Mouse (Mus musculus): ENCODE data around the gene Ssr2. TPM values are rescaled to one million over a fixed set of nuclear protein-coding genes. Genes with fewer than 3 reads are reported as not detected.

The Ssr2 gene
- polyA plus RNA-seq, 1 experiment from 2014 or later = 301 TPM

GRCm38 (mm10) chr3:88566116-88566515, 9.6 kb upstream of the Ssr2 start:
- H3K36me3 ChIP-seq (ENCODE audit: control insufficient read depth, insufficient read depth, low read length) = peaks cover 77% of the 10 kb centered on the region
- 95% methylated on average over 3 of the region's 3 CpGs for WGBS
- H3K9me3 ChIP-seq (ENCODE audit: control insufficient read depth, low read depth, low read length) = no peaks in the 10 kb centered on the region
- no peak for ATAC-seq (ENCODE audit: insufficient number of reproducible peaks, insufficient read depth, low FRiP score, low read depth)
- no peaks in the 10 kb centered on the region for H3K27me3 ChIP-seq (ENCODE audit: control insufficient read depth, insufficient read depth, low read length)
- H3K4me2 ChIP-seq (replicated peaks; ENCODE audit: low read depth, low read length) = no peak overlapping the region
- H3K9ac ChIP-seq (replicated peaks; ENCODE audit: low read depth, low read length) = no peak overlapping the region
- H3K27ac ChIP-seq (ENCODE audit: low read length) = no peak overlapping the region
- no peaks in the 10 kb centered on the region for H3K4me1 ChIP-seq (ENCODE audit: control insufficient read depth, insufficient read depth, low read length)
- H3K4me3 ChIP-seq (ENCODE audit: low read depth, low read length) = no peak overlapping the region

GRCm38 (mm10) chr3:88566536-88567061, 9.1 kb upstream of the Ssr2 start:
- 77% methylated on average over 4 of the region's 4 CpGs for whole genome bisulfite sequencing
- H3K9ac ChIP-seq (replicated peaks; ENCODE audit: low read depth, low read length) = no peak overlapping the region
- no peaks in the 10 kb centered on the region for H3K9me3 ChIP-seq (ENCODE audit: control insufficient read depth, low read depth, low read length)

GRCm38 (mm10) chr3:88567892-88568291, 7.8 kb upstream of the Ssr2 start:
- H3K27ac ChIP-seq (ENCODE audit: low read length) = no peak overlapping the region
- H3K4me1 ChIP-seq (ENCODE audit: control insufficient read depth, insufficient read depth, low read length) = no peaks in the 10 kb centered on the region
- ATAC-seq (ENCODE audit: insufficient number of reproducible peaks, insufficient read depth, low FRiP score, low read depth) = no peak
- H3K27me3 ChIP-seq (ENCODE audit: control insufficient read depth, insufficient read depth, low read length) = no peaks in the 10 kb centered on the region
- no peaks in the 10 kb centered on the region for H3K9me3 ChIP-seq (ENCODE audit: control insufficient read depth, low read depth, low read length)
- H3K36me3 ChIP-seq (ENCODE audit: control insufficient read depth, insufficient read depth, low read length) = peaks cover 62% of the 10 kb centered on the region
- H3K4me3 ChIP-seq (ENCODE audit: low read depth, low read length) = no peak overlapping the region
- 90% methylated on average over 6 of the region's 6 CpGs for WGBS
- H3K4me2 ChIP-seq (replicated peaks; ENCODE audit: low read depth, low read length) = no peak overlapping the region
- H3K9ac ChIP-seq (replicated peaks; ENCODE audit: low read depth, low read length) = no peak overlapping the region

More at GRCm38 (mm10) chr3:88566536-88567061, 9.1 kb upstream of the Ssr2 start:
- Histone ChIP-seq H3K27ac (ENCODE audit: low read length) (no peak overlapping the region), H3K27me3 (ENCODE audit: control insufficient read depth, insufficient read depth, low read length) (no peaks in the 10 kb centered on the region), H3K4me2 (replicated peaks; ENCODE audit: low read depth, low read length) (no peak overlapping the region), H3K4me1 (ENCODE audit: control insufficient read depth, insufficient read depth, low read length) (no peaks in the 10 kb centered on the region), H3K36me3 (ENCODE audit: control insufficient read depth, insufficient read depth, low read length) (peaks cover 74% of the 10 kb centered on the region), H3K4me3 (ENCODE audit: low read depth, low read length) (no peak overlapping the region)
- no peak for ATAC-seq (ENCODE audit: insufficient number of reproducible peaks, insufficient read depth, low FRiP score, low read depth)

GRCm38 (mm10) chr3:88568615-88569014, 7.1 kb upstream of the Ssr2 start:
- no peak for ATAC-seq (ENCODE audit: insufficient number of reproducible peaks, insufficient read depth, low FRiP score, low read depth)
- no peak overlapping the region for H3K4me3 ChIP-seq (ENCODE audit: low read depth, low read length)
- peaks cover 57% of the 10 kb centered on the region for H3K36me3 ChIP-seq (ENCODE audit: control insufficient read depth, insufficient read depth, low read length)
- no peaks in the 10 kb centered on the region for H3K9me3 ChIP-seq (ENCODE audit: control insufficient read depth, low read depth, low read length)
- no peak overlapping the region for H3K9ac ChIP-seq (replicated peaks; ENCODE audit: low read depth, low read length)
- H3K27ac ChIP-seq (ENCODE audit: low read length) = no peak overlapping the region
- WGBS = 100% methylated on average over 2 of the region's 2 CpGs
- H3K27me3 ChIP-seq (ENCODE audit: control insufficient read depth, insufficient read depth, low read length) = no peaks in the 10 kb centered on the region
- H3K4me1 ChIP-seq (ENCODE audit: control insufficient read depth, insufficient read depth, low read length) = no peaks in the 10 kb centered on the region
- H3K4me2 ChIP-seq (replicated peaks; ENCODE audit: low read depth, low read length) = no peak overlapping the region

GRCm38 (mm10) chr3:88569093-88569492, 6.6 kb upstream of the Ssr2 start:
- Histone ChIP-seq H3K36me3 (ENCODE audit: control insufficient read depth, insufficient read depth, low read length) (peaks cover 52% of the 10 kb centered on the region), H3K4me2 (replicated peaks; ENCODE audit: low read depth, low read length) (no peak overlapping the region), H3K4me1 (ENCODE audit: control insufficient read depth, insufficient read depth, low read length) (no peaks in the 10 kb centered on the region), H3K27me3 (ENCODE audit: control insufficient read depth, insufficient read depth, low read length) (no peaks in the 10 kb centered on the region), H3K27ac (ENCODE audit: low read length) (no peak overlapping the region), H3K4me3 (ENCODE audit: low read depth, low read length) (no peak overlapping the region), H3K9ac (replicated peaks; ENCODE audit: low read depth, low read length) (no peak overlapping the region), H3K9me3 (ENCODE audit: control insufficient read depth, low read depth, low read length) (no peaks in the 10 kb centered on the region)
- 95% methylated on average over 2 of the region's 2 CpGs for WGBS
- no peak for ATAC-seq (ENCODE audit: insufficient number of reproducible peaks, insufficient read depth, low FRiP score, low read depth)

GRCm38 (mm10) chr3:88569694-88570093, 6.0 kb upstream of the Ssr2 start:
- 89% methylated on average over 5 of the region's 5 CpGs for WGBS
- Histone ChIP-seq H3K36me3 (ENCODE audit: control insufficient read depth, insufficient read depth, low read length) (peaks cover 46% of the 10 kb centered on the region), H3K4me2 (replicated peaks; ENCODE audit: low read depth, low read length) (no peak overlapping the region), H3K4me3 (ENCODE audit: low read depth, low read length) (no peak overlapping the region), H3K27ac (ENCODE audit: low read length) (no peak overlapping the region), H3K9ac (replicated peaks; ENCODE audit: low read depth, low read length) (no peak overlapping the region), H3K9me3 (ENCODE audit: control insufficient read depth, low read depth, low read length) (no peaks in the 10 kb centered on the region), H3K4me1 (ENCODE audit: control insufficient read depth, insufficient read depth, low read length) (no peaks in the 10 kb centered on the region), H3K27me3 (ENCODE audit: control insufficient read depth, insufficient read depth, low read length) (no peaks in the 10 kb centered on the region)
- ATAC-seq (ENCODE audit: insufficient number of reproducible peaks, insufficient read depth, low FRiP score, low read depth) = no peak

- no peak for ATAC-seq (ENCODE audit: insufficient number of reproducible peaks, insufficient read depth, low FRiP score, low read depth)
- H3K9me3 ChIP-seq (ENCODE audit: control insufficient read depth, low read depth, low read length) = no peaks in the 10 kb centered on the region
- H3K27ac ChIP-seq (ENCODE audit: low read length) = no peak overlapping the region
- no peak overlapping the region for H3K4me2 ChIP-seq (replicated peaks; ENCODE audit: low read depth, low read length)
- no peaks in the 10 kb centered on the region for H3K27me3 ChIP-seq (ENCODE audit: control insufficient read depth, insufficient read depth, low read length)
- no peak overlapping the region for H3K9ac ChIP-seq (replicated peaks; ENCODE audit: low read depth, low read length)
- 94% methylated on average over 10 of the region's 10 CpGs for WGBS
- H3K4me3 ChIP-seq (ENCODE audit: low read depth, low read length) = no peak overlapping the region
- H3K36me3 ChIP-seq (ENCODE audit: control insufficient read depth, insufficient read depth, low read length) = peaks cover 40% of the 10 kb centered on the region
- no peaks in the 10 kb centered on the region for H3K4me1 ChIP-seq (ENCODE audit: control insufficient read depth, insufficient read depth, low read length)
These were observed 5.3 kb upstream of the Ssr2 start for GRCm38 (mm10) chr3:88570341-88570740.

GRCm38 (mm10) chr3:88571856-88572255, 3.8 kb upstream of the Ssr2 start:
- Histone ChIP-seq H3K27me3 (ENCODE audit: control insufficient read depth, insufficient read depth, low read length) (no peaks in the 10 kb centered on the region), H3K9me3 (ENCODE audit: control insufficient read depth, low read depth, low read length) (no peaks in the 10 kb centered on the region), H3K4me2 (replicated peaks; ENCODE audit: low read depth, low read length) (no peak overlapping the region), H3K4me1 (ENCODE audit: control insufficient read depth, insufficient read depth, low read length) (no peaks in the 10 kb centered on the region), H3K4me3 (ENCODE audit: low read depth, low read length) (no peak overlapping the region), H3K27ac (ENCODE audit: low read length) (no peak overlapping the region), H3K36me3 (ENCODE audit: control insufficient read depth, insufficient read depth, low read length) (peaks cover 25% of the 10 kb centered on the region), H3K9ac (replicated peaks; ENCODE audit: low read depth, low read length) (no peak overlapping the region)
- no peak for ATAC-seq (ENCODE audit: insufficient number of reproducible peaks, insufficient read depth, low FRiP score, low read depth)
- WGBS = 70% methylated on average over 1 of the region's 1 CpGs

GRCm38 (mm10) chr3:88572835-88573234, 2.8 kb upstream of the Ssr2 start:
- no peaks in the 10 kb centered on the region for H3K9me3 ChIP-seq (ENCODE audit: control insufficient read depth, low read depth, low read length)
- H3K4me2 ChIP-seq (replicated peaks; ENCODE audit: low read depth, low read length) = no peak overlapping the region
- H3K27me3 ChIP-seq (ENCODE audit: control insufficient read depth, insufficient read depth, low read length) = no peaks in the 10 kb centered on the region
- H3K4me3 ChIP-seq (ENCODE audit: low read depth, low read length) = no peak overlapping the region
- H3K9ac ChIP-seq (replicated peaks; ENCODE audit: low read depth, low read length) = no peak overlapping the region
- 72% methylated on average over 2 of the region's 2 CpGs for WGBS
- no peaks in the 10 kb centered on the region for H3K4me1 ChIP-seq (ENCODE audit: control insufficient read depth, insufficient read depth, low read length)
- H3K27ac ChIP-seq (ENCODE audit: low read length) = no peak overlapping the region
- H3K36me3 ChIP-seq (ENCODE audit: control insufficient read depth, insufficient read depth, low read length) = peaks cover 19% of the 10 kb centered on the region
- no peak for ATAC-seq (ENCODE audit: insufficient number of reproducible peaks, insufficient read depth, low FRiP score, low read depth)

Data from stomach, embryonic 14.5 days (tissue).